Mouse (Mus musculus) spleen, adult 2 months (tissue): ENCODE data around the gene Depp1.

Experiments used
- CTCF ChIP-seq: fragments of 200-500 bp; IDR thresholded peaks from 2 replicates; pipeline ENCODE4 v1.5.1; 2011; ENCODE audit warnings: mild to moderate bottlenecking, inconsistent platforms; ENCODE audit not compliant: insufficient read depth, insufficient read length, insufficient replicate concordance; ENCODE audit errors: extremely low read depth
- POLR2A ChIP-seq: fragments of 200-500 bp; IDR thresholded peaks from 2 replicates; pipeline ENCODE4 v1.6.1; 2011; ENCODE audit warnings: low read depth, low read length, inconsistent platforms

DNA sequence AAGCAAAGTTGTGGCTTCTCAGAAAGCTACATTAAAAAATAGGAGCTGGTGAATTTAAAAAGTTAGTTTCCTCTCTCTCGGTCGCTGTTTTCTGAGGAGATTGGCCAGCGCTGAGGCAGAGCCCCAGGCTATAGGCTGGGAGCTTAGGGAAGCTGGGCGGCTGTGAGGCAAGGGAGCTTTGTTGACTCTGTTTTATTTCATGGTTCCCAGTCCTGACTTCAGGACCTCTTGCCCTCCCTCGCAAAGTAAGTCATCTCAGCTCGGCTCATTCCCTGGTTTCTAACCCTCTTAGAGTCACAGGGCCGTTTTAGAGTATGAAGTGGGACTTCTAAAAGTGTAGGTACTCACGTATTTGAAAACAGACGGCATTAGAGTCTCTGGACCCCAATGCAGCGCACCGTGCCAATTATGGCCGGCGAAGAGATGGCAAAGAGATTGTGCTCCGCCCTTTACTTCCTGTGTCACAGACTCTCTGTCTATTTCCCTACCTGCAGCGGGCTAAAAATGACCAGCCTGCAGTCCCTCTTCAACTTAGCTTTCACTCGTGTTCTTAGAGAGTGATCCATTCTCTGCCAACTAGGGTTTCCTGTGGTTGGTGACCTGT lies 24.0 kb downstream of the Depp1 start:
- TF ChIP-seq CTCF, result no peak
- TF ChIP-seq POLR2A, result no peak
